Mouse (Mus musculus) thymus, postnatal 36 days (tissue): ENCODE measurements around the gene Ctnnal1.
A peak's percentile ranks its signal among the peaks of the same experiment; 100 is the strongest.

ENCODE experiments used
- DNase-seq, 2 experiments: peaks; one replicate each; pipeline ENCODE4 v3.0.0; 2022; ENCODE audit warnings: mixed read lengths in 2 of 2

The Ctnnal1 gene

DNA sequence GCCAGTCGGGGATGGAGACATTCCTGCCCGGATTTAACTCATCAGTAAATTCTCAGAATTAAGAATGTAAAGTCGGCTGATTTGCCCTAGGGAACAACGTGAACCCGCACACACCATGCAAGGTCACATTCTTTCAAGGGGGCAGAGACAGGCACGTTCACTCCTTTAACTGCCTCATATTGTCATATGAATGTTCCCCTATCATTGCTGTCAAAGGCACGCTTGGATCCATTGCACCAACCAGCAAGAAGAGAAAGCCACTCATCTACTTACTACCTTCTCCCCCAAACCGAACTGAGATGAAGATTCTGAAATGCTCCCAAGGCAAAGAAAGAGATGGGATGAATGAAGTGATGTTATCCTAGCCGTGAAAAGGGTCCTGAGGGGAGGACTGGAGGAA lies 6.3 kb downstream of the Ctnnal1 start:
- DNase-seq = no peak

DNA sequence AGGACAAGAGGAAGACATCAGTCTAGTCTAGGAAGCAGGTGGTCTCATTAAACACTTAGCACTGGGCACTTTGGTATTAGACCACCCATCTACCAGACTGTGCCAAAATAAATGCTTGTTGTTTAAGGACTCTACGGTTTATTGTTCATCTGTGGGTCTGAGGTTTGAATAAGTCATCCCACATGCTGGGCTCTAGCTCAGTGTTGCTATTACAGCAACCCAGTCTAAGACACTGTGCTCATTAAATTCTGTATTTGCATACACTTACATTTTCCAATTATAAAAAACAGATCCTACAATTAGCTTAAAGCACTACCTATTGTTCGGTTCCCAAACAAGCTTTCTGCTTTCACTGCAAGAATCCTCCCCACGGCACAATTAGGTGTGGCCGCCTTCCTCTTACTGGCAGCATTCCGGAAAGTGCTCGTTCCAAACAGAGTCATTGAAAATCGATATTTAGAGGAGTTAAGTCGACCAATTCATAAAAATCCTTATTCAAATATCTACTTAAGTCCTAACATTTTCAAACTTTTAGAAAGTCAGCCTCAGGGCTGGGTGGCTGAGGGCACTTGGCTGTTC lies 8.5 kb downstream of the Ctnnal1 start:
- DNase-seq = no peak

DNA sequence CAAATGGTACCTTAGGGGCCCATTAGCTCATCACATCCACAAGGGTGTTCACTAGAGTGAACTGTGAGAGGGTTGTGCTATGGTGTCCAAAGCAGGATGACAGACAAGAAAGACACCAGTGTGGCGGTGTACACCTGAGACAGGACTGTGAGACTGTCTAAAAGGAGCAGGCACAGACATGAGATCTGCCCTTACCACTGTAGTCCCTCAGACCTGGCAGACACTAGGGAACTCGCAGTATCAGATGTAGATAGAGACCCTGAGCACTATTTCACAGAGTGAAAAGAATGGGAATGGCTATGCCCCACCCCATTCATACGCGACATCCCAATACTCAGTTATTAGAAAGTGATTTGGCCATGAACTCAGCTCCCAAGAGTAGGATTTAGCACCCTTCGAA lies 9.1 kb downstream of the Ctnnal1 start:
- DNase-seq = no peak

DNA sequence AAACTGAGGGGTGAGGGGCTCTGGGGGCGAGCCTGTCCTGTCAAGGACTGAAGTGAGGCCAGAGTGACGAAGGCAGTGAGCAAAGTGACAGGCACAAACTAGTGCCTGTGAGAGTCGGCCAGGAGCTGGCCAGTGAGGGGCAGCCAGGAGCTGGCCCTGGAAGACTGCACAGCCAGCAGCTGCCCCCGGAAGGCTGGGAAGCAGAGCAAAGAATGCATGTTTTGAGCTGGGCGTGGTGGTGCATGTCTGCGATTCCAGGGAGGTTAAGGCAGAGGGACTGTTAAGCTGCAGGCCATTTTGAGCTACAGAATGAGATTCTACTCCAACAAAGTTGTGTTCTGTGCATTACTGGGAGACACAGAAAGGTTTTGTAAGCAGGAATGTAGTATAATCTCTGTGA lies 14.3 kb downstream of the Ctnnal1 start:
- DNase-seq = no peak

DNA sequence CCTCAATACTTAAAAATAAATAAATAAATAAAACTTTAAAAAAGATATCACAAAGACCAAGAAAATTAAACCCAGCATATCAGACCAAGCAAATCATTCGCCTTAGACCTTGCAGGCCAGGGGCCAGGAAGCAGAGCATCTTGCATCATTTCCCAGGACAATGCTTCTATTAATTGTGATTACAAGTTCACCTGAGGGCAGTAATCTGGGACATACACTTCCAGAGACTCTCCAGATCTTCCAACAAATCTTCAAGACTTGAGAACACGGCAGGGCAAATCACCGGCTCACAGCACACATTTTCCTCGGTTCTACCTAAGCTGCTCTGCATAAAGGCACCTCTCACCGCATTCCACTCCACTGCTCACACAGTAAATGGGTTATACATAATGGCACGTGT lies 16.9 kb downstream of the Ctnnal1 start:
- DNase-seq = no peak

DNA sequence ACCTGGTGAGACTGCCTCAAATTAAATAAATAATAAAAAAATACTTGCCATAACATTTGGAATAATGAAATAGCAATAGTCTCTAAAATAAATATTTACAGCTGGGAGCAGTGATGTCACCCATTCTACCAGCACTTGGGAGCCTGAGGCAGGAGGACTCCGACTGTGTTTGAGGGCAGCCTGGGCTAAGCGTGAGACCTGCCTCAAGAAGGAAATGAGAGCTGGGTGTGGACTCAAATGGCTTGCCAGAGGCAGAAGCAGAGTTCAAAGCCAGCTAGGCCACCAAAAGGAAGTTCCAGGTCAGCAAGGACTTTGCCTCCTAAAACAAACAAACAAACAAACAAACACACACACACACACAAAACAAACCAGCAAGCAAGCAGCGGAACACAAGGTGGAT lies 17.6 kb downstream of the Ctnnal1 start:
- DNase-seq = no peak

DNA sequence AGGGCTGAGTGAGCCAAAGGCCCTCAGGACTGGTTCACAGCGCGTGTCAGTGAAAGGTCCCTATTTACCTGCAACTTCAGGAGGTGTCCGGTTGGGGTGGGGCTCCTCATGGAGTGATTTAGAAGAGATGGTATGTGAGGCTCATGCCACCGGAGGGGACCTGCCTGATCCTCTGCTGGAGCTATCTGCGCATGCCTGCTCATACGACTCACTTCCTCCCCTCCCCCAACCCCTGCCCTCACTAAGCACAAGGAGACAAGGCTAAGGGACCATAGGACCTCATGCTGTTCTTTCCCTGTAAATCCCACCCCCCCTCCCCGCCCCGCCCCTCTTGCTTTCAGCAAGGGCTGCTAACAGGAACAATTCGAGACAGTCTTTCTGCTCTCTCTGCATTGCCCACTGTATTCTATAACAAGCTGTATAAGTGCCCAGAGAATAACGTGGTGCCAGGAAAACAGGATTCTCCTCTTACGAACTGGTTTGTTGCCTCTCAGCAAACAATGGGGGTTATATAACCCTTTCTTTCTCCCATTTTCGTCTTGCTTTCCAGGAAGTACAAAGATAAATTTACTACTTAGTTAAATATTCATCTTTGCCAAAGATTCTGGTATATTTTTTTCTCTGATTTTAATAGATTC lies 19.0 kb downstream of the Ctnnal1 start:
- no peak for DNase-seq

DNA sequence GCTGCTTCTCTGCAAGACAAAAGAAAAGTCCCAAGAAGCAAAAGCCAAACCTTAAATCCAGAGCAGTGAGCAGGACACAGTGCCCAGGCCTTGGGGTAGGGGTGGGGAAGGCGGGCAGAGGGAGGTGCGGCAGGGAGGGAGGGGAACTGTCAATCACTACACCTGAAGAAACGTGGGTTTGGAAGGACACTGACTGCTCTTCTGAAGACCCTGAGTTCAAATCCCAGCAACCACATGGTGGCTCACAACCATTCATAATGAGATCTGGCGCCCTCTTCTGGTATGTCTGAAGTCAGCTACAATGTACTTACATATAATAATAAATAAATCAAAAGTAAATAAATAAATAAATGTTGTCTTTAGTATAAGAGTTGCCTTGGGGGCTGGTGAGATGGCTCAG lies 20.1 kb downstream of the Ctnnal1 start:
- no peak for DNase-seq

DNA sequence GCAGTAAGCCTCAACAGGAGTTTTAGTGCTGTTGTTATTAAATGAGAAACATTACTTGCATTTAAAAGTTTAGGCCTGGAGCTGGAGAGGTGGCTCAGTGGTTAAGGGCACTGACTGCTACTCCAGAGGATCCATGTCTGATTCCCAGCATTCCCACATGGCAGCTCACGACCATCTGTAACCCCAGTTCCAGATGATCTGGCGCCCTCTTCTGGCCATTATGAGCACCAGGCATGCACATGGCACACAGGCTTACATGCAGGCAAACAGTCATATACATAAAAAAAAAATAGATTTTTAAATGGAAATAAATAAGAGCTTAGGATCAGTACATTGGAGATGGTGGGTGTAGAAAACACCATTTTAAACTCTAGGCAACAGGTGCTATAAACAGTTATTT lies 21.0 kb downstream of the Ctnnal1 start:
- DNase-seq = no peak

DNA sequence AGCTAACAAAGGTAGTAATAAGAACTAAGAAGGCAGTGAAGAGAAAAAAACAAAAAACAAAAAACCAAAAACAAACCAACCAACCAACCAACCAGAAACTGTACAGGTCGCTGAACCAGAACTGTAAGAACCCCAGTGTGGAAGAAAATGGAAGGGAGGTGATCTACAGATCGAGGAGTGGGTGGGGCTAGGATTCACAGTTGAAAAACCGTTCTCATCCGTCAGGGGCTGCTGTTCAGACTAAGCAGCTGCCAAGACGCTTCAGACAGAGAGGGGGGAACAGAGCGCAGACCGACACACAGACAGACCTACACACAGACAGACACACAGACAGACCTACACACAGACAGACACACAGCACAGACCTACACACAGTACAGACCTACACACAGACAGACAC lies 22.5 kb downstream of the Ctnnal1 start:
- DNase-seq = no peak

DNA sequence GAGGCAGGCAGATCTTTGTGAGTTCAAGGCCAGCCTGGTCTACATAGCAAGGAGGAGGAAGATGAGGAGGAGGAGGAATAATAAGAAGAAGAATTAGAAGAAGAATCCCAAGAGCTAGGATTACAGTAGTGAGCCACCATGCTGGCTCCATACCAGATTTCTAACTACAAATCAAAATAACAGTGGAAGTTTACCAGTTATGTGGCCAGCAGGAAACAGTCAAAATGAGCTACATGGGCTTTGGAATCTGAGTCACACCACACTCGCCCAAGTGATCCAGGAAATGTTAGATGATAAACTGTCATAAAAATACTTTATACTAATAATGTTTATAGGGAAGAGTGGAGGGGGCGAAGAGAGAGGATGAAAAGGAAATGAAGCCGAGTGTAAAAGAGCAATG lies 24.7 kb downstream of the Ctnnal1 start:
- no peak for DNase-seq

DNA sequence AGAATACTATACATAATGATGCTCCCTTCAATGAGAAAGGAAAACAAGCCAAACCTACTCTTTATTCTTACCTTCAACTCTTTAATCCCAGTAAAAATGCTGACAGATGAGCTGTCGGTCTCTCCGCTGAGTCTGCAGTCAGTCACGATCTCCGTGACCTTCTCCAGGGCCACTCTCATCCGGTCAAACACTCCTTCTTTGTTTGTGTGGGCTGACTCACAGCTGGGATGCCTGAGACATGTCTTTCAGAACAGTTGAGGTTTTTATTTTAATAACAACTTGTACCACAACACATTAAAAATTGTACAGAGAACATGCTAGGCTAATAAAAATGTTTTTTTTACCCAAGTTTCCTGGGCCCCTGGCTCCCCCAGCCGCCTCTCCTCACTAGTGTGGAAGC lies 27.3 kb downstream of the Ctnnal1 start:
- no peak for DNase-seq

DNA sequence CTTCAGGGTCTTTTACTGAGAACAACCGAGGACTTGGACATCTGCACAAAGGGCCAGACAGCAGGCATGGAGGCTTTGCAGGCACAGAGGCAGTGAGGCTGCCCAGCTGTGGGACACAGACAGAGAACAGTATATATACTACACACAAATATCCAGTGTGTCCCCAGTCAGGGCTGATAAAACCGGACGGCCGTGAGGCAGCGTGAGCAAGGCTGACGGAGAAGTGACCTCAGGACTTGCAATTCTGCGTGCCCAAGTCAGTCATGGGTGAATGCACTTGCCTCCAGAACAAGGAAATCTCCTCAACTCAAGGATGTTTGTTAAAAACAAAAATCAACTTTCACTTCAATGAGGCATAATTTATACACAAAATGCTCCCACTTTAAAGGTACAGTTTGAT lies 33.0 kb downstream of the Ctnnal1 start:
- no peak for DNase-seq

DNA sequence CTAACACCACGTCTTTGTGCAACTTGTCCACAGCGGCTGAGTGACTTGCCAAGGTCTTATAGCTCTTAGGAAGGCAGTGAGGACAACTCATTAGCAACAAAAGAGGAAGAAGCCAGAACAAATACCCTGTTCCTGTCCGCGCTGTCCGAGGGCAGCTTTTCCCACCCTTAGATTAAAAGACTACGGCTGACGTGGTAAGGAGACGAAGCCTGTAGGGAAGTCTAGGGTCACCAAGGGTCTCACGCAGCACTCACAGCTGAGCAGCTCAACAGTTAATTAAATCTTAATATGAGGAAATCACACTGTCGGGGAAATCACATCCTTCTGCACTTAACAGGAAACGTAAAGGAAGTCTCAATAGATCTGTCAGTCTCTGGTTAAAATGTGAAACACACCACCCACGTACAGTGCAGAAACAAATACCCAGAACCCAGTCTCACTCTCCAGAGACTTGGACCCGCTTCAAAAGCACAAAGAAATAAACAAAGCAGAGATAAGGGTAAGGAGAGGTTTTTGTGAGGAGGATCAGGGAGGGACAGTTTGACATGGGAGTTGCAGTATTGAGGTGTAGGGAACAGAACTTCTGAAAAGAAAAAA lies 33.9 kb downstream of the Ctnnal1 start:
- no peak for DNase-seq

DNA sequence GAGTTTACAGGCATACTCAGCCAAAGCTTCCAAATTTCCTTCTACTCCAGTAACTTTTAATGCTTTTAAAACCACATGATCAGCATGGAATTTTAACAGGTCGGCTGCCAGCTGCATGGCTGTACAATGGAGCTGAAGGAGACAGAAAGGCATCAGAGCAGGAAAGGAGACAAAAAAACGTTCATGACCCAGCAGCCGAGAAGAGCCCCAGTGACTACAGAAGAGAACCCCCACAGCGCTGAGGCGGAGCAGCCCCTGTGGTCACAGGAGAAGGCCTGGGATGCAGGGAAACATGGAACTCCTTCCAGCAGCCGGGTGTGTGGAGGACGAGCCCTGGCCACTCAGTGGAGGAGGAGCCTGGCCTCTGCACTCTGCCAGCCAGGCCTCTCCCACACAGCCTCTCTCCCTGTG lies 35.5 kb downstream of the Ctnnal1 start:
- DNase-seq = no peak

DNA sequence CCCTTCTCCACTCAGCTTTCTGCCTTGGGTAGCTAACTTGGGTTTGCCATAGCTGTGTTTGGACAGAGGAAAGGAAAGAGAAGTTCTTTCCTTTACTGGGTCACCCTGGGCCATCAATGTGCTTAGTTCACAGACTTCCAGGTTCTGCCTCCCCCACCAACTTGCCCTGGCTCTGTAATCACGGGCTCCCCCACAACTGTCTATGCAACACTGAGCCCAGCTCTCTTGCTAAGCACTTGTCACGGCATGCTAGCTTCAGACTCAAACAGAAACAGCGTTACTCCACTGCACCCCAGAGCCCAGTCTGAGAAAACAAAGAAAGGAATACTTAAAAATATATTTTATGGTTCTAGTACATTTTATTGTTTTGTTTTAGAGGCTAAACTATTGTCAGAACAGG lies 36.1 kb downstream of the Ctnnal1 start:
- DNase-seq = no peak

DNA sequence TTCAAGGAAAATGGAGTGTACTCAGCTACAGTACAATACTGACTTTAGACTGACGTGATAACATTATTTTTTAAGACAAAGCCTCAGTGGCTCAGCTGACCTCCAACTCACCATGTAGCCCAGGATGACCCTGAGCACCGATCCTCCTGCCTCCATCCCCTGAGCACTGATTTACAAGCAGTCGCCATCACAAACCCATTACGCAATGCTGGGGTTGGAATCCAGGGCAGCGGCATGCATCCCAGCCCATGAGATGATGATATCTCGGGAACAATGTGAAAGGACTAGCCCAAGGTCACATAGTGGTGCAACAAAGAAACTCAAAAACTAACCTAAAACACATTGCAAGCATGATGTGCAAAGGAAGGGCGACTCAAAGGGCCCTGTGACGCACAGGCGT lies 40.8 kb downstream of the Ctnnal1 start:
- DNase-seq = no peak

DNA sequence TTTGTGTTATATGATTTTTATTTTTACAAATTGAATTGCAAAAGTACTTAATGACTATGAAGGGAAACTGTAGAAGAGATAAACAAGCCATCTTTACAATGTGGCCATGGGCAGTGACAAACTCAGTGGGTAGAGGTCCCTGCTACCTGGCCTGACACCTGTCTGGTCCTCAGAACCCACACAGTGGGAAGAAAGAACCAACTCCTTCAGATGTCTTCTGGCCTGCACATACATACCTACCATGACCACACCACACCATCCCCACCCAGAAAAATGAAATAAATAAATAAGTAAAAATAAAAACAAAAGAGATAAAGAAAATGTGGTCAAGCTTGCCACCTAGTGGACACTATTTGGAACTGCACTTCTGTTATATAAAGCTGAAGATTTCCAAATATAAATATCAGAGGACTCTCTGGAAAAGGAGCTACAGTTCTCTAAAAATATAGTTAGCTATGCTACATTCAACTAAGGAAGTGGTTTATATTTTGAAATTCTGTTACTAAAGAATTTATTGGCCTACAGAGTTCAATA lies 44.9 kb downstream of the Ctnnal1 start:
- DNase-seq = no peak

DNA sequence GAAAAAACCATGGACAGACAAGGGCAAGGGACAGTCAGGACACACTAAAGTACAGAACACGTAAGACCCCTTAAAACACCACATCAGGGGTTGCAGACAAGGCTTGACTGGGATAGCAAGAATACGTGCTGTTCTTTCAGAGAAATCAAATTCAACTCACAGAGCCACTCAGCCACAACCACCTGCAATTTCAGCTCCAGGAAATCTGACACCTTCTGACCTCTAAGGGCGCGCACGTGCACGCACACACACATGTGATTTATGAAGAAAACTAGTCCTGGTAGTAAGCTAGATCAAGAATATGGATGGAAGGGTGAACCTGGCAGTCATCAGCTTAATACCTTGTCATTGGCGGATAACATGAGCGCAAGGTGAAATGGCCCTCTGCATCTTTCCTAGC lies 49.9 kb downstream of the Ctnnal1 start:
- DNase-seq = no peak

DNA sequence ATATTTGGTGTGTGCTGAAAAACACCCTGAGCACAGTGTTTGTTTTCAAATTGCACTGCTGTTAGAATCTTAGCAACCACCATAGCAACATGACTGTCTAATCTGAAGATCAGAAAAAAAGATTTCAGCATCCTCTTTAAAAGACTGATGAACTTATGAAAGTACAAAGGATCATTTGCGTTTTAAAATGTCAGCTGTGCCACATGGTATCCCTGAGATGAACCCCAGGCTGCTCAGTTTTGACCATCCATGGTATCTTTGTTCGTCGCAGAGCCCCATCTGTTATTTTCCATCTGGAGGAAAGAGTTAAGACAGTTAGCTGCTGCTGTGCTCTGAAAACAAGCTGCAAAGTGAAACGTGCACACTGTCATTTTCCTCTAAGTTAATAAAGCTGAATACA lies 52.9 kb downstream of the Ctnnal1 start:
- DNase-seq = no peak

DNA sequence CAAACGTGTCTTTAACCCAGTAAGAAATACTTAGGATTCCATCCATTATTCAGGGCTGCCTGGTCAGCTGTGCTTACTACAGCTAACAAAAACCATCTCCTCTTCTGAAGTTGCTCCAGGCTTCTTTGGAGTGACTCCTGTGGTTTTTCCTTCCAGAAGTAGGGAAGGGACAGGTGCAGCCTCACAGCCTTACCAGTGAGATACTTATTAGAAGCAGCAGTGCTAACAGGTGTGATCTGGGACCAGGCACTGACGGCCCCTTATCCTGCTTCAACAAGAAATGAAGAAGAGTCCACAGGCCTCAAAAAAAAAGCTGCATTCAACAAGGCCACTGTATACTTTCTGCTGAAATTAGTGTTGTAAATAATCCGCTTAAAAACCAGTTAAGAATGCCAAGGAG lies 53.3 kb downstream of the Ctnnal1 start:
- no peak for DNase-seq

DNA sequence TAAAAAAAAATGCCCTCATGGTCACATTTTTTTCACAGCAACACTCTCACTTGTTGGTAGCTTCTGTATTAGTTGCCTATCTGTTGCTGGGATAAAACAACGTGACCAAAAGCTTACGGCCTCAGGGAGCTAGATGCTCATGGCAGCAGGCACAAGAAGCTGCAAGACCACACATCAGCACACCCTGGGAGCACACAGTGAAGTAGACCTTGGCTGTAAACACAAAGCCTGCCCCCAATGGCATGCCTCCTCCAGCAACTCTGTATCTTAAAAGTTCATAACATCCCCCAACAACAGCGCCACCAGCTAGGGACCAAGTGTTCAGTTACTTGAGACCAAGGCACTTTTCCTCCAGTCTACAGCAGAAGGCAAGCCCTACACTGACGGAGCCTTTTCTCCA lies 55.9 kb downstream of the Ctnnal1 start:
- DNase-seq = no peak

DNA sequence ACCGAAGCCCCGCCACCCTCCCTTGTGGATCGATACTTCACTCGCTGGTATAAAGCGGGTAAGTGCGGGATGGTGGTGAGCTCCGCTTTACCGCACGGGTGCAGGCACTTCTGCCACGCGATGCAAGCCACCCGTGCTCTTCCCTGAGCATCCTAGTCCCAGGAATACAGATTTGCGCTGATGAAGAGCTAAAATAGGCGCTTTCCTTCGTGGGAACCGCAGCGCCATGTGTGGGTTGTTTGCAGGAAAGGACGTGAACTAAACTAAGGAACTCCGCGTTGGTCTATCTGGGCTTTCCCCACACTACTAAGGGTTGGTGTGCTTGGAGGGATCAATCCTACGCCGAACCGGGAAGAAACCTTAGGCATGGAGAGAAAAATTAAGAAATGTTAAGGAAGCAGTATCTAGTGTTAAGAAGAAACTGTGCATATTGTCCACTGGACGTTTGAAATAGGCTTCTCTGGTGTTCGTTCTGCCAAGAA lies 62.3 kb downstream of the Ctnnal1 start:
- DNase-seq = no peak

DNA sequence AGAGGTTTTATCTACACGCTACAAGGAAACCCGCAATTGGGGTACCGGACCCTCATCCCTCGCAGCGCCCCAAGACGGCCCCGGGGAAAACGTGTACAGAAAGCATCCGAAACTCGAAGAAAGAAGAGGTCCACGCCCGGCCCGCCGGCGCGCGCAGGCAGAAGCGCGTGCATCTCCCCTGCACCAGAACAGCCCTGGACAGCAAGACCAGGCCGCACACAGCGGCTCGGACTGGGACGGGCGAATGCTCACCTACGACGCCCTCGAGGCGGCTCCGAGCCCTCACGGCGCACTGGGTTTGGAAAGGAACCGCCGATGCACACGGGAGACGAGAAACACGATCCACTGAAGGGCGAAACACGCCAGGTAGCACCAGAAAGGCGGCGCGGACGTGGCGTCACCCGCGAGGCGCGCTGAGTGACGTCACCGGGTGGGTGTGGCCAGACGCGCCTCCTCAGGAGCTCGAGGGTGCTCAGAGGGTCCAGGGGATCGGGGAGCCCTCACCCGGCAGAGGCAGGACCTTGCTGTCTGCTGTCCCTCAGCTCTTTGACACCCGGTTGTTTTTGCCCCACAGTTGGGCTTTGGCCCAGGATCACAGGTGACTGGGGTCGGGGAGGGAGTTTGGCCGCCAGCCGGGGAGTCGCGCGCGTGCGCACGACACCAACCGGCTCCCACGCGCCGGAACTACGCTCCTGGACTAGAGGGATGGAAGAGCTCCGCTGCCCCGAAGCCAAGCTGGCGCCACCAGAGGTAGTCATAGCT lies 62.9 kb downstream of the Ctnnal1 start, which contains the start of the genes Elp1 and Fam206a:
Gene Elp1 (minus strand): TSS at position 425 of the 762 bp plus-strand sequence.
Gene Fam206a (plus strand): TSS at position 439 of the 762 bp plus-strand sequence.
- peak; percentile 93 to 96 for DNase-seq
